Mouse (Mus musculus) limb, embryonic 12.5 days (tissue): ENCODE measurements around the gene Grik1. TPM values are rescaled to one million over a fixed set of nuclear protein-coding genes. Genes with fewer than 3 reads are reported as not detected.

Experiments used
- ATAC-seq: fragments of 200-750 bp; cut with Nextera tagmentation; 2 replicates; pipeline ENCODE4 v1.8.0; 2017; ENCODE audit warnings: low read depth, moderate TSS enrichment; ENCODE audit not compliant: insufficient number of reproducible peaks, insufficient read depth, low FRiP score, low TSS enrichment
- H3K27ac ChIP-seq: fragments of 300-500 bp; sonication (generic); 2 replicates; pipeline ENCODE4 v1.5.1; 2016; ENCODE audit warnings: mild to moderate bottlenecking, moderate library complexity
- H3K27me3 ChIP-seq: fragments of 300-500 bp; sonication (generic); 2 replicates; pipeline ENCODE4 v1.6.1; 2016; ENCODE audit warnings: mild to moderate bottlenecking, moderate library complexity
- H3K36me3 ChIP-seq: fragments of 300-500 bp; sonication (generic); 2 replicates; pipeline ENCODE4 v1.6.1; 2016; ENCODE audit warnings: mild to moderate bottlenecking, moderate library complexity
- H3K4me1 ChIP-seq: fragments of 300-500 bp; sonication (generic); replicated peaks from 2 replicates; pipeline ENCODE4 v1.6.1; 2016
- H3K4me2 ChIP-seq: fragments of 300-500 bp; sonication (generic); 2 replicates; pipeline ENCODE4 v1.6.1; 2016; ENCODE audit warnings: mild to moderate bottlenecking, moderate library complexity
- H3K4me3 ChIP-seq: fragments of 300-500 bp; sonication (generic); replicated peaks from 2 replicates; pipeline ENCODE4 v1.5.1; 2016; ENCODE audit warnings: mild to moderate bottlenecking
- H3K9ac ChIP-seq: fragments of 300-500 bp; sonication (generic); replicated peaks from 2 replicates; pipeline ENCODE4 v1.6.1; 2016; ENCODE audit warnings: mild to moderate bottlenecking, moderate library complexity
- H3K9me3 ChIP-seq: fragments of 300-500 bp; sonication (generic); 2 replicates; pipeline ENCODE4 v1.6.1; 2016; ENCODE audit warnings: mild to moderate bottlenecking, moderate library complexity
- WGBS: fragments of 180-500 bp; shearing (Covaris S2); methylation state at CpG from one replicate; pipeline ENCODE4 v1.1.7; 2016; 5-methylcytosine and 5-hydroxymethylcytosine counted together
- polyA plus RNA-seq: library from polyadenylated mRNA; unstranded; fragments of >200 nt; fragmentation: Nextera tagmentation; extraction: Ambion mirVana; gene quantifications from 2 replicates; pipeline ENCODE4 v1.2.1, GENCODE M21; 2016

Gene Grik1
- 0.94 and 1.4 TPM in 2 replicates for polyA plus RNA-seq

DNA sequence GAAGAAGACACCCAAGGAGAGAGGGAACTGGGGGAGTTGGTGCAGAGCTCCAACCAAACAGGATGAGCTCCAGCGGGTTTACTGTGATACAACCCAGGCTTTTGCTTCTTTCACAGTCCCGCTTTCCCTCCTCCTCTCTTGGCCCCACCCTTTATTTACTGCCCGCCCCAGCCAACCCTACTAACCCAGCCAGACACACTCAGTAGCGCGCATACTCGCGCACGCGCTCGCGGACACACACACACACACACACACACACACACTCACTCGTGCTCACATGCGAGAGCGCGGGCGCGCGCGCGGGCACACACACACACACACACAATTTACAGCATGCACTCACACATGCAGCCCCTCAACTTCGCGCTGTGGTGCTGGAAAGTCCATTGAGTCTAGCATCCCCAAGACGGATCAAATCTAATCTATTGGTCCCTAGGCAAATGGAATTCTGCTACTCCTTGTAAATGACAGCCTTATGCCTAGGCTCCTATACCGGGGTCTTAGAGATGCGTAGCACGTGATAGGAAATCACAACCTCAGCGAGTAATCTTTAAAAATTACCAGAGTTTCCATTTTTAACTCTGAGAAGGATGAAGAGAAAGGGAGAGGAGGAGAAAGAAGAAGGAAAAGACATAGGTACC lies at the start of gene Grik1:
Gene Grik1, minus strand, starts transcription at position 134 of the 641 bp plus-strand sequence.
- Histone ChIP-seq H3K36me3 (no peaks in the 10 kb centered on the region), H3K9me3 (no peaks in the 10 kb centered on the region), H3K27ac (no peak within 1 kb of the TSS), H3K27me3 (peaks cover 35% of the 10 kb centered on the region), H3K9ac (peak within 1 kb of the TSS; percentile 34), H3K4me2 (peak within 1 kb of the TSS; percentile 96), H3K4me3 (peak within 1 kb of the TSS; percentile 52), H3K4me1 (peaks cover 10% of the 10 kb centered on the region)
- WGBS = 1% methylated on average over 27 of the region's 27 CpGs
- peak; percentile 77 for ATAC-seq

DNA sequence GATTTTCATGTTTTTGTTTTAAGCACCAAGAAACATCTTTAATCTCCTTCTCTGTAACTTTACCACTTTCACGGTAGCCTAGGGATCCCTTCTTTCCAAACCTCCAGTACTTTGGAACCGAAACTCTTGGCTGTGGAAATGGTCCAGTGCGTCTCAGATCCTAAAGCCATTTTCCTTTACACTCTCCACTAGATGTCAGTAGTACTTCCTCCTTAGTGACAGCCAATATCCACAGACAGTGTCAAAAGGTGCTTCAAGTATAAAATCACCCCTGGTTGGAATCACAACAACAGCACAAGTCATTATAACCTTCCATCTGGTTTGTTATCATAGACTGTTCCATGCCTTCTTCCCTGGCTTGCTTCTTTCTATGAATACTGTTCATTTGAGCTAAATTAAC lies 4.1 kb upstream of the Grik1 start:
- Histone ChIP-seq H3K36me3 (no peaks in the 10 kb centered on the region), H3K9ac (no peak overlapping the region), H3K4me3 (no peak overlapping the region), H3K9me3 (no peaks in the 10 kb centered on the region), H3K4me2 (no peak overlapping the region), H3K4me1 (peaks cover 7% of the 10 kb centered on the region), H3K27ac (no peak overlapping the region), H3K27me3 (peaks cover 20% of the 10 kb centered on the region)
- ATAC-seq = no peak
- 54% methylated on average over 3 of the region's 3 CpGs for WGBS

DNA sequence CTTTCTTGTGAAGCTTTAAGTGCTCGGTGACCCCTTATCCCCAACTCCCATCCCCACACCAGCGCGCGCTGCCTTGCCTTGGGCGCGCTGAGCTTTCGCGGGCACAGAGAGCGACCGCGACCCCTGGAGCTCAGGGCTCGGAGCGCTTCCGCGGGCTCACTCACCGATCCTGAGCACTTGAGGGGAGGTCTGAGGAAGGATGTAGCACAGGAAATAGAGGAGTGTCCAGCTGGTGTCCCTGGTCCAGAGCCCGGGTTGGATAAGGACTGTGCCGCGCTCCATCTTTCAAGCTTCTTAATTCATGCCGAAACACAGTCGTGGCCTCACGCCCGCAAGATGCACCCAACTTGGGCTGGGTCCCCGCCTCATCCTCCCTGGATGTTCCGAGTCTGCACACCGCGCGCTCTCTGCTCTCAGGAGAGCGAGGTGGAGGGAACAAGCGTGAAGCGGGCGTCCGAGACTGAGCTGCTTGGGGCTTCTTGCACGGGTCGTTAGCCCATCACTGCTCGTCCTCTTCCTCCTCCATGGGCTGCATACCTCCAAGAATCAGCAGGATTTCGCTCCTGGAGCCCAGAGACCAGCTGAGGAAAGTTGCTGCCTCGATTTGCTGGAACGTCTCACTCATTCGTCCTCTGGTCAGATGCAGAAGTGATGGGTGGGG lies 514 bp downstream of the Grik1 start:
- H3K4me3 ChIP-seq = peak overlapping the region; percentile 52
- peak; percentile 61; the same call in 1 of the 2 replicates for ATAC-seq
- peak overlapping the region; percentile 96 for H3K4me2 ChIP-seq
- no peaks in the 10 kb centered on the region for H3K9me3 ChIP-seq
- H3K9ac ChIP-seq = peak overlapping the region; percentile 34
- WGBS = under 1% methylated on average over 40 of the region's 40 CpGs
- no peaks in the 10 kb centered on the region for H3K36me3 ChIP-seq
- no peak overlapping the region for H3K27ac ChIP-seq
- peaks cover 10% of the 10 kb centered on the region for H3K4me1 ChIP-seq
- H3K27me3 ChIP-seq = peaks cover 35% of the 10 kb centered on the region

DNA sequence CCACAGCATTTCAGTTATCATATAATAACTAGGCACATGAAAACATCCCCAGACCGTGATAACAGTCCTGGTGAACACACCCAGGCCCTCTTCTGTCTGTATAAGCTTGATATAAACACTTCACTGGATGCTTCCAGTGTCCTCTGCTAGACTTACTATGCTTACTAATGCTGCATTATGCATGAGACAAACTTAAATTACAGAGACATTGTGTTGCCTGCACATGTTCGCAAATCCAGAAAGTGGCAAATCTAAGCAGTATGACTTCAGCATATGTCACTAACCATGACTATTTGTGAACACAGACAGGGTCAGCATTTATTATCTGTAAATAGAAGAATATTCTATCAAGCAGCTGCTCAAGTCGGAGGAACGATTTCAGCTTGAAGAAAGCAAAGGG lies 31.7 kb downstream of the Grik1 start:
- WGBS = 84% methylated on average over 4 of the region's 4 CpGs
- no peaks in the 10 kb centered on the region for H3K9me3 ChIP-seq
- ATAC-seq = no peak
- no peak overlapping the region for H3K4me2 ChIP-seq
- no peak overlapping the region for H3K27ac ChIP-seq
- H3K9ac ChIP-seq = no peak overlapping the region
- no peaks in the 10 kb centered on the region for H3K4me1 ChIP-seq
- no peaks in the 10 kb centered on the region for H3K36me3 ChIP-seq
- no peak overlapping the region for H3K4me3 ChIP-seq
- H3K27me3 ChIP-seq = no peaks in the 10 kb centered on the region

DNA sequence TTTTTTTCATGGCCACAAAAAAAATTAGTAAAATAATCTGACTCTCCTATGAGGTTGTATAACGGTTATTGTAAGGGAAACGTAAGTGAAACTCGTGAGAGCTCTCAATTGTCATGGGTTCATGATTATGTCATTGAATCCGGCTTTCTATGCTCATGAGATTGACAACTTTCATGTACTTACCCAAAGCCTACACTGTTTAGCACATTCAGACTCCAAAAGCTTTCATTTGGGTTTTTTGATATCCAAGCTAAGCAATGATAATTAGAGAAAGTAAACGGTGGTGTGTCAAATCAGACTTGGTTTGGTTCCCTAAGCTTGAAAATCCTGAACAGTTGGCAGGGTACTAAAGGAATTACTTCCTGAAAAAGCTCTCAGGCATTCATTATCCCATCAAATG lies 33.0 kb downstream of the Grik1 start:
- H3K4me2 ChIP-seq = no peak overlapping the region
- no peak for ATAC-seq
- H3K9me3 ChIP-seq = no peaks in the 10 kb centered on the region
- no peak overlapping the region for H3K4me3 ChIP-seq
- no peaks in the 10 kb centered on the region for H3K36me3 ChIP-seq
- WGBS = 57% methylated on average over 5 of the region's 5 CpGs
- no peak overlapping the region for H3K9ac ChIP-seq
- H3K4me1 ChIP-seq = no peaks in the 10 kb centered on the region
- no peaks in the 10 kb centered on the region for H3K27me3 ChIP-seq
- no peak overlapping the region for H3K27ac ChIP-seq

DNA sequence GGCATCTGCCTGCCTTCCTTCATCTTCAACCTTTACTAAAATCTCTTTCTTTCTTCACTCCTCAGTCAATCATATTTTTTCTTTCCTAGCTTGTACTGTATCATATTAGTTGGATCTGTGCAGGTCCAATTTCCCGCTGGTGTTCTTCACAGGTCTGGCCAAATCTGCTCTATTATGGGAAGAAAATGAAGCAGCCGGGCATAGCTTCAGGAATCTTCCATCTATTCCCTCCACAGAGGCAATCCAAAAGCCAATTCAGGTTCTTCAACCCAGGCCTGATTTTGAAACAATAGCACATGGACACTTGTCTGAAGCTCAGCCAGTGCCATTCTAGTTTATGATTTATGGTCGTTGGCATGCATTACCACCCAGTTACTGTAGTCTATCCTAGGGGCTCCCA lies 34.0 kb downstream of the Grik1 start:
- Histone ChIP-seq H3K27me3 (no peaks in the 10 kb centered on the region), H3K4me3 (no peak overlapping the region), H3K4me2 (no peak overlapping the region), H3K9me3 (no peaks in the 10 kb centered on the region), H3K4me1 (no peaks in the 10 kb centered on the region), H3K9ac (no peak overlapping the region), H3K27ac (no peak overlapping the region), H3K36me3 (no peaks in the 10 kb centered on the region)
- WGBS = 81% methylated on average over 3 of the region's 3 CpGs
- ATAC-seq = no peak

DNA sequence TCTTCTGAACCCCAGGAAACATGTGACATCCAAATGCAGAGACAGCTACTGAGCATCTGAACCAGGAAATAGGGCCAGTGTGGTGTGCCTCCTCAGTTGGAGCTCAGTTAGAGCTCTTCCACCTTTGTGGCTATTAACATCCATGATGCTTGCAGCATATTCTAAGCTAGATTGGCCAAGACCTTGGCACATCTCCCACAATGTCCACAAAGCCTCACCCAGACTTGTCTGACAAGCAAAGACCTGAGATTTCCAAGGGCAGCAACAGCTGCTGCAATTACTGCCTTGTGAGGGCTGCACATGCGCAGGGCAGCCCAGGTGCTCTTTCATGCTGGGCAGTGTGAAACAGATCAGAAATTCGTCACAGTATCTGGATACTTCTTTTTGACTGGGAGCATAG lies 37.4 kb downstream of the Grik1 start:
- Histone ChIP-seq H3K4me3 (no peak overlapping the region), H3K27ac (no peak overlapping the region), H3K4me1 (no peaks in the 10 kb centered on the region), H3K27me3 (no peaks in the 10 kb centered on the region), H3K4me2 (no peak overlapping the region), H3K36me3 (no peaks in the 10 kb centered on the region), H3K9me3 (no peaks in the 10 kb centered on the region), H3K9ac (no peak overlapping the region)
- no peak for ATAC-seq
- WGBS = 66% methylated on average over 2 of the region's 2 CpGs

DNA sequence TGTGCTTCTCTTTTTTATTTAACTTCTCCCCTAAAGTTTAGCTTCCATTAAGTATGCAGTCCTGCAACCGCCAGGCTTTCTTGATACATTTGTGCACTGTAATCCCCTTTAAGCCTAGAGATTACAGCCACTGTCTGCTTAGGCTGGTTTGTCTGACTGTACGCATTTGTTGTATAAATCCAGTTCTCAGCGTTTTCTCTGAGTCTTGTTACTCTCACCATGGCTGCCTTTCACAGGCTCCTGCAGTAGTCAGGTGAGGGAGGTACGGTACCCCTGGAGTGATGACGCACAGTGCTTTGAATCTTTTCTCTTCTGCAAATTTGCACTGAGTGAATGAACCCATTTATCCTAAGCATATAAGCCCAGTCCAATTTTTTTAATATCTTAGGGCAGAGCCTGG lies 39.0 kb downstream of the Grik1 start:
- no peak overlapping the region for H3K9ac ChIP-seq
- no peaks in the 10 kb centered on the region for H3K4me1 ChIP-seq
- H3K9me3 ChIP-seq = no peaks in the 10 kb centered on the region
- no peak overlapping the region for H3K4me2 ChIP-seq
- H3K27ac ChIP-seq = no peak overlapping the region
- no peaks in the 10 kb centered on the region for H3K36me3 ChIP-seq
- no peaks in the 10 kb centered on the region for H3K27me3 ChIP-seq
- WGBS = 68% methylated on average over 5 of the region's 5 CpGs
- ATAC-seq = no peak
- no peak overlapping the region for H3K4me3 ChIP-seq

DNA sequence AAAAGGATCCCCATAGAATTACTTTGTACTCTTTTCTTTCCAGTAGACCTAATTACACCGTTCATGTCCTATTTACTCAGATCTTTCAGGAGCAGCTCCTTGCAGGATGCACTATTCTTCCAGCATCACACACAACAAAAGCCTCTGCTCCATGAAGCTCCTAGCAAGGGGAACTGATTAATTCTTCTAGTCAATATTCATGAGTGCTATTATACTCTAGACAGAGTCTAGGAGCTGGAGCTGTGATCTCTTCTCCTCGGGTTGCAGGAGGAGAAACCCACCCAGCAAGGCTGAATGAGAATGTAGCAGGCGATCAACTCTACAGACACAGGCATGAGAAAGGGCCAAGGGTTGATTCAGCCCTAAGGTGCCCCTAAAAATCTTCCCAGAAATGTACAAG lies 40.2 kb downstream of the Grik1 start:
- H3K9me3 ChIP-seq = no peaks in the 10 kb centered on the region
- WGBS = 76% methylated on average over 3 of the region's 3 CpGs

DNA sequence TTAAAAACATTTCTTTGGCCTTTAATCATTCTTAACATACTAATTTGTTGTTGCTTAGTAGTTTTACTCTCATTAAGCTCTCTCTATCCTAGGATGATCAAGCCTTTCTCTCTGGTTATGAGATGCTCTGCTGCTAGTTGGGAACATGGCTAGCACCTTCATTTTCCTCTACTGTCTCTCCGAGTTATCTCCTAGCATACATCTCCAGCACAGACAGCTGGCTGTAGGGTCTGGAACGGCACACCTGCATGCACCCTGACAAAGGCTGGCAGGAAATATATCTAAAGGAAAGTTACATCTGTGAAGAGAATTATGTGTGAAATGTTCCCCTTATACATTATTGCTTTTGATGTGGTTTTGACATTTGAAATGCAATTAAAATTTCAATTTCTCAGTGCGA lies 42.5 kb downstream of the Grik1 start:
- no peaks in the 10 kb centered on the region for H3K4me1 ChIP-seq
- no peaks in the 10 kb centered on the region for H3K9me3 ChIP-seq
- H3K27me3 ChIP-seq = no peaks in the 10 kb centered on the region
- H3K9ac ChIP-seq = no peak overlapping the region
- 90% methylated on average over 3 of the region's 3 CpGs for WGBS
- ATAC-seq = no peak
- no peak overlapping the region for H3K4me3 ChIP-seq
- H3K4me2 ChIP-seq = no peak overlapping the region
- no peaks in the 10 kb centered on the region for H3K36me3 ChIP-seq
- no peak overlapping the region for H3K27ac ChIP-seq

More for the DNA sequence above, 40.2 kb downstream of the Grik1 start:
- Histone ChIP-seq H3K4me1 (no peaks in the 10 kb centered on the region), H3K4me2 (no peak overlapping the region), H3K36me3 (no peaks in the 10 kb centered on the region), H3K27me3 (no peaks in the 10 kb centered on the region), H3K9ac (no peak overlapping the region), H3K4me3 (no peak overlapping the region), H3K27ac (no peak overlapping the region)
- ATAC-seq = no peak

DNA sequence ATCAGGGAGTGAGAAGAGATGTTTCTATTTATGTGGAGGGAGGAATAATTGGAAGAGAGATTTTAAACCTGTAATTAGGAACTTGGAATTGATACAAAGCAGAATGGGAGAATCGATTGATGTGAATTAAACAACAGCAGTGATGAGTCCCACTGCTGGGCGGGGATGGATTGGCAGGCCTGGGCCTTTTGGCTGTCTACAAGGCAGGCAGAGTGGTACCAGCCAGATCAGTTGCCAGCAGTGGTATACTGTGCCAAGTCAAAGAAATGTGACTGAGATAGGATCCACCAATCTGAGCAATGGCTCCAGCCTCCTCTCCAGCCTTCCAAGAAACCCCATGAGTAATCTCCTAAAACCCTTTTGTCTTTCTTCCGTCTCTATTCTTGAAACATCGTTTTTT lies 45.4 kb downstream of the Grik1 start:
- H3K27me3 ChIP-seq = no peaks in the 10 kb centered on the region
- no peak overlapping the region for H3K27ac ChIP-seq
- H3K9ac ChIP-seq = no peak overlapping the region
- no peaks in the 10 kb centered on the region for H3K36me3 ChIP-seq
- H3K4me3 ChIP-seq = no peak overlapping the region
- H3K4me1 ChIP-seq = no peaks in the 10 kb centered on the region
- no peak overlapping the region for H3K4me2 ChIP-seq
- WGBS = 93% methylated on average over 4 of the region's 4 CpGs
- H3K9me3 ChIP-seq = no peaks in the 10 kb centered on the region
- ATAC-seq = no peak

DNA sequence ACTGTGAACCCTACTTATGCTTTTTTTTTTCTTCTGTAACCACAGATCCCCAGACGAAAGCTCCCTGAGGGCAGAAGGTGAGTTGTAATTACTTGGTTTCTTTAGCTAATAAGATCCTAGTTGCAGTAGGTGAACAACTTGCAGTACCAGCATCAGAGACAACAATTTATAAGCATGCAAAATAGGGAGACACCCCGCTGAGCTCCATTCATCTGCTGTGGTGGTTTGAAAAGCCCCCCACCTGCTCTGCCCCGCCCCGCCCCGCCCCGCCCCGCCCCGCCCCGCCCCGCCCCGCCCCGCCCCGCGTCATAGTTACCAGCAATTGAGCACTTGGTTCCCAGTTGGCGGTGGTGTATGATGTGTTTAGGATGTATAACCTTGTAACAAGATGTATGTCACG lies 64.4 kb downstream of the Grik1 start:
- Histone ChIP-seq H3K4me3 (no peak overlapping the region), H3K4me2 (no peak overlapping the region), H3K9me3 (no peaks in the 10 kb centered on the region), H3K36me3 (no peaks in the 10 kb centered on the region), H3K27ac (no peak overlapping the region), H3K9ac (no peak overlapping the region), H3K27me3 (no peaks in the 10 kb centered on the region), H3K4me1 (no peaks in the 10 kb centered on the region)
- no peak for ATAC-seq
- 46% methylated on average over 16 of the region's 16 CpGs for WGBS
